Mouse (Mus musculus): ENCODE measurements around the gene Poln. TPM values are rescaled to one million over a fixed set of nuclear protein-coding genes. Genes with fewer than 3 reads are reported as not detected.

The Poln gene
- polyA plus RNA-seq, 1 experiment from 2014 or later: 0.45 TPM

DNA sequence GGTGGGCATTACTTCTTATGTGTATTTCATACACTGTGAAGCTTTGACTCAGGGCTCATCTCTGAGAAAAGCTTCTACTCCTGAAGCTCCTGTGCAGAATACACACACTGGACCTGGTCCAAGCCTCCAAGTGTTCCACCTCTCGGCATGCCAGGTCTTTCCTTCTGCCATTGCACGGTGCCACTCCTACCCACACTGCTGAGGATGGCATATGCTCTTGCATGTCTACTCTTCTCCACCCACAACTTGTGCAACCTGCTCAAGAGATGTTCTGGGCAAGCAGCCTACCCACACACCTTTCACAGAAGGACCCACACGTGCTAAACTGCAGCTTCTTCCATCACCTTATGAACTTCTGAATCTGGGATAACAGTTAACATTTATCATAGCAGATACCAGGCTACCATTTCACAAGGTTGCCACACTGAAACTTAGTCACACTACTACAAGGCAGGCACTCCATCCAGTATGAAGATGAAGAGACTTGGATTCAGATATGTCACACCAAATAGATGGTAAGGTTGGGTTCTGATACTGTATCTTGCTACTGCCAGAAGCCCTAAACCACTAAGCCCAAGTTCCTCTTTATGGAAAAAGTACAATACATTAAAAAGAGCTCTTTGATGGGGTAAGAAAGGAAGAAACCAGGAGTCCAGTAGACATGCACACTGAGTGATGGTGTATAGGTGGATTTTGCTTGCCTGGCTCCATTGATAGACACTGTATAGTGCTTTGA is 50.0 kb downstream of the Poln start:
- 77% methylated on average over 3 of the region's 3 CpGs for WGBS

DNA sequence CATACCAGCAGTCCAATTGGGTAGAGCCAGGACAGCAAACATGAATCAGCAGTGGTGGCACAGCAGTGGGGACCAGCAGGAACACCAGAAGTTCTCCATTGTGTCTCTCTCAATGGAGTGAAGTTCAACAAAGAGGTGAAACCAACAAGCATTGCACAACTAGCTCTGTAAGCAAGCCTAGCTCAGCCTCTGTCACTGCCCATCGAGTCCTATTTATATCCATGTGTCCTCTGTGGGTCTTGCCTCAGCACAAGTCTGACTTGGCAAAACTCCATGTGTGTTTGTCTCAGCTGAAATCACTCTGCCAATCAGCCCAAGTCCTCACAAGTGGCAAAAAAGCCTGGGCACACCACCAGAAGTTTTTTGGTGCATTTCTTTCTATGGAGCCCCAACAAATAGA is 63.6 kb downstream of the Poln start:
- 51% methylated on average over 1 of the region's 1 CpGs for WGBS
- no peak for ATAC-seq (replicated peaks; ENCODE audit: insufficient number of reproducible peaks, insufficient read depth, low FRiP score, low read depth)
- peaks cover 3% of the 10 kb centered on the region; the same call in 1 of the 2 replicates for H3K4me1 ChIP-seq (replicated peaks)
- no peak overlapping the region for H3K27ac ChIP-seq
- H3K4me2 ChIP-seq: no peak overlapping the region
- no peak overlapping the region for H3K9ac ChIP-seq
- H3K27me3 ChIP-seq: no peaks in the 10 kb centered on the region
- no peaks in the 10 kb centered on the region for H3K9me3 ChIP-seq (replicated peaks)
- no peaks in the 10 kb centered on the region for H3K36me3 ChIP-seq
- no peak overlapping the region for H3K4me3 ChIP-seq

More for the DNA sequence above, 50.0 kb downstream of the Poln start:
- Histone ChIP-seq H3K9ac (no peak overlapping the region), H3K4me1 (replicated peaks) (no peaks in the 10 kb centered on the region), H3K27me3 (peaks cover 6% of the 10 kb centered on the region; the same call in 1 of the 2 replicates), H3K27ac (no peak overlapping the region), H3K4me3 (no peak overlapping the region), H3K36me3 (no peaks in the 10 kb centered on the region), H3K9me3 (replicated peaks) (no peaks in the 10 kb centered on the region), H3K4me2 (no peak overlapping the region)
- no peak for ATAC-seq (replicated peaks; ENCODE audit: insufficient number of reproducible peaks, insufficient read depth, low FRiP score, low read depth)

DNA sequence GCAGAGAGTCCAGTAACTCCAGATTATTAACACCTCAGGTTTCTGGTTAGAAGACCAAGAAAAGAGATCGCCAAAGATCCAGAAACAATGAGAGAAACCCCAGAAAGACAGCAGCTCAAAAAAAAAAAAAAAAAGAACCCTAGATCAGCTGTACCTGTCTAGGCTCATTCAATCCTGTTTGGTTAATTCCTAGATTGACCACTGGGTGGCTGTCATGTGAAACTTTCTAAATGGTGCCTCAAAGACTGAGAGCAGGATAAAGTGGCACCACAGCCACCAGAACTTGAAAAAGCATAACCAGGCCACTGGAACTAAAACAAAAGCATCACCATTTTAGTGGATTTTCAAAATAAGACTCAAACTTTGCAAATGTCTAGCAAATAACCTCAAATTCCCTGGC is 71.9 kb downstream of the Poln start:
- no peaks in the 10 kb centered on the region for H3K36me3 ChIP-seq
- no peaks in the 10 kb centered on the region for H3K4me1 ChIP-seq (replicated peaks)
- no peak overlapping the region for H3K4me2 ChIP-seq
- no peak overlapping the region for H3K4me3 ChIP-seq
- H3K27me3 ChIP-seq: peaks cover 7% of the 10 kb centered on the region
- H3K9me3 ChIP-seq (replicated peaks): no peaks in the 10 kb centered on the region
- no peak for ATAC-seq (replicated peaks; ENCODE audit: insufficient number of reproducible peaks, insufficient read depth, low FRiP score, low read depth)
- 5% methylated on average over 1 of the region's 1 CpGs for WGBS
- H3K27ac ChIP-seq: no peak overlapping the region
- H3K9ac ChIP-seq: no peak overlapping the region

DNA sequence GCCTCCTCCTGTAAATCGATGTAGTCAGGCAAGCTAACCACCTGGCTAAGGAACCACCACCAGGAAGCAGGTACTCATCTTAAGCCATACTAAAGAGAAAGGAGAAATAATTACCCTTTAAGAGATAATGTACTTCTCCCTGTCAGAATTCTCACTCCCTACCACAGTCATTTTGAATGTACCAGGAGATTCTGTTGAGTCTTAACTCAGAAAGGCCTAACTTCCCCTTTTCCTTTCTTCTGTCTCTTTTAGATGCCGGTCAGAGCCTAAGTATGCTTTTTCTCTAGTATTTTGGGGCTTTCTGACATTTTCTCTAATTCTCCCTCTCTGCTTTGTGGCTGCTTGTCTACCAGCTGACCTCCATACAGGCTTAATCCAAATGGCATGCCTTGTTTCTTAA is 76.2 kb downstream of the Poln start:
- H3K27ac ChIP-seq: no peak overlapping the region
- H3K4me2 ChIP-seq: no peak overlapping the region
- no peak for ATAC-seq (replicated peaks; ENCODE audit: insufficient number of reproducible peaks, insufficient read depth, low FRiP score, low read depth)
- H3K9ac ChIP-seq: no peak overlapping the region
- no peaks in the 10 kb centered on the region for H3K4me1 ChIP-seq (replicated peaks)
- no peaks in the 10 kb centered on the region for H3K36me3 ChIP-seq
- WGBS: 76% methylated on average over 2 of the region's 2 CpGs
- no peak overlapping the region for H3K4me3 ChIP-seq
- H3K27me3 ChIP-seq: peaks cover 7% of the 10 kb centered on the region
- no peaks in the 10 kb centered on the region for H3K9me3 ChIP-seq (replicated peaks)

DNA sequence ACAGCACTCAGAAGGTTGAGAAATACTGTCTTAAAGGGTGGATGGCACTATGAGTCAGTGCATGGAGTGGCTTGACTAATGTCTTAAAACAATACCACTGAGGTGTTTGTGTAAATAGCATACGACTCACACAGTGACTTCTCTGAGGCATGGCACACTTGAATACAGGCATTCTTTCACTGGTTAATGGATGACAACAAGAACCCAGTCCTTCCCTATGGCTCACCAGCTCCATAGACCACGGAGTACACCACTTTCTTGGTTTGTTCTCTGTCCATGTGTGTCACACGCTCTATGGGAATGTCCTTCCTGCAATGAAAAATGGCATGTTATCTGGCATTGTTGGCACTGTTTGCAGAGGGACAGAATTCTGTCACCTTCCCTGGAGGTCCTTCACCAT is 136.7 kb downstream of the Poln start:
- no peak overlapping the region for H3K27ac ChIP-seq
- H3K4me1 ChIP-seq (replicated peaks): no peaks in the 10 kb centered on the region
- H3K9me3 ChIP-seq (replicated peaks): no peaks in the 10 kb centered on the region
- H3K27me3 ChIP-seq: no peaks in the 10 kb centered on the region
- no peak overlapping the region for H3K9ac ChIP-seq
- no peaks in the 10 kb centered on the region for H3K36me3 ChIP-seq
- ATAC-seq (replicated peaks; ENCODE audit: insufficient number of reproducible peaks, insufficient read depth, low FRiP score, low read depth): no peak
- no peak overlapping the region for H3K4me3 ChIP-seq
- no peak overlapping the region for H3K4me2 ChIP-seq
- 62% methylated on average over 3 of the region's 3 CpGs for WGBS

DNA sequence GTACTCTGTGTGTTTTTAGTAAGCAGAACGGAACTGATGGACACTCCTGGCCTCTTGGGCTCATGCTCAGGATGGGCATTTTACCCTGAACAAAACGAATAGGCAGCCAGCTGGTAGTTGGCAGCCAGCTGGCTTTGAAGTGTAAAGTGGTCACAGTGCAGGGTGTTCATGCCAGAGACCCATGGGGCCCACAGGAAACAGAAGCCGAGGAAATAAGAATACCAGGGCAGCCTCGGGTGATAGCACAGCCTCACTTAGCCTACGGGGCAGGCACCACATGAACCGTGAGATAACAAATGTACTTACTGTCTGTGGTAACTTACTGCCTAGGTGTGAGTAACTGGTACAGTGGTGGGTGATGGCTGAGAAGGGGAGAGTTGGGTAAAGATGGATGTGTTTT is 138.2 kb downstream of the Poln start:
- Histone ChIP-seq H3K4me3 (no peak overlapping the region), H3K36me3 (no peaks in the 10 kb centered on the region), H3K9me3 (replicated peaks) (no peaks in the 10 kb centered on the region), H3K27ac (no peak overlapping the region), H3K4me1 (replicated peaks) (no peaks in the 10 kb centered on the region), H3K27me3 (no peaks in the 10 kb centered on the region), H3K4me2 (no peak overlapping the region), H3K9ac (no peak overlapping the region)
- WGBS: 45% methylated on average over 6 of the region's 6 CpGs
- no peak for ATAC-seq (replicated peaks; ENCODE audit: insufficient number of reproducible peaks, insufficient read depth, low FRiP score, low read depth)

DNA sequence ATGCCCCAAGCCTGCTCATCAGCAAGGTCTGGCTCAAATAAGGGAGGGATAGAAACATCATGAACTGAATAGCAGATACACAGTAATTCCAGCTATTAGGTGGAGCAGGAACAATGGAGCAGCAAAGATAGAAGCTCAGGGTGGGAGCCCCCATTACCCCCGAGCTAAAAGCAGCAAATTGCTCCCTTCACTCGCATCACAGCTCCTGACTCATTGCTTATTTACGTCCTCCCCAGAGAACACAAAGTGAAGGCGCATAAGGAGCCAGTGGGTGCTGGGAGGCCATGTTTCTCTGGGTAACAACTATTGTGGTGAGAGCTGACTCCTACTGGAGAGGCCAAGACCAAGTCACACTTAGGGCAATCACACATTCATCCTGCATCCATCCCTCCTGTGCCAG is 139.1 kb downstream of the Poln start:
- H3K9me3 ChIP-seq (replicated peaks): no peaks in the 10 kb centered on the region
- WGBS: 73% methylated on average over 4 of the region's 4 CpGs

DNA sequence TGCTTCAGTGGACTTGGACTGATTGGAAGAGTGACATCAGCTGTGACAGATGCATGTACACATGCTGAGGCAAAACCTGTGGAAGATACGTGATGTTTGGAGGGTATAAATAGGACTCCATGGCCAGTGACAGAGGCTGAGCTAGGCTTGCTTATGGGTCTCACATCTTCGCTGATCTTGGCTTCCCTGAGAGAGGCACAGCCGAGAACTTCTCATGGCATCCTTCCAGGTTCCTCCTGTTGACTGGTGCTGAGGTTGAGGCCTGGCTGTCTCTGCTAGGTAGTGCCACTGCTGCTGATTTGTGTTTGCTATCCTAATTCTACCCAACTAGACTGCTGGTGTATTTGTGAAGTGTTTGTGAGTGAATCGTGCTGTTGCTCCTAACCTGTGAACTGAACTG is 150.3 kb downstream of the Poln start:
- Histone ChIP-seq H3K4me3 (no peak overlapping the region), H3K36me3 (no peaks in the 10 kb centered on the region), H3K27me3 (peaks cover 4% of the 10 kb centered on the region; the same call in 1 of the 2 replicates), H3K27ac (no peak overlapping the region), H3K9ac (no peak overlapping the region), H3K4me1 (replicated peaks) (no peaks in the 10 kb centered on the region), H3K9me3 (replicated peaks) (no peaks in the 10 kb centered on the region), H3K4me2 (no peak overlapping the region)
- no peak for ATAC-seq (replicated peaks; ENCODE audit: insufficient number of reproducible peaks, insufficient read depth, low FRiP score, low read depth)
- WGBS: 62% methylated on average over 4 of the region's 4 CpGs

More for the DNA sequence above, 139.1 kb downstream of the Poln start:
- Histone ChIP-seq H3K4me3 (no peak overlapping the region), H3K27me3 (no peaks in the 10 kb centered on the region), H3K4me1 (replicated peaks) (no peaks in the 10 kb centered on the region), H3K4me2 (no peak overlapping the region), H3K27ac (no peak overlapping the region), H3K36me3 (no peaks in the 10 kb centered on the region), H3K9ac (no peak overlapping the region)
- no peak for ATAC-seq (replicated peaks; ENCODE audit: insufficient number of reproducible peaks, insufficient read depth, low FRiP score, low read depth)

DNA sequence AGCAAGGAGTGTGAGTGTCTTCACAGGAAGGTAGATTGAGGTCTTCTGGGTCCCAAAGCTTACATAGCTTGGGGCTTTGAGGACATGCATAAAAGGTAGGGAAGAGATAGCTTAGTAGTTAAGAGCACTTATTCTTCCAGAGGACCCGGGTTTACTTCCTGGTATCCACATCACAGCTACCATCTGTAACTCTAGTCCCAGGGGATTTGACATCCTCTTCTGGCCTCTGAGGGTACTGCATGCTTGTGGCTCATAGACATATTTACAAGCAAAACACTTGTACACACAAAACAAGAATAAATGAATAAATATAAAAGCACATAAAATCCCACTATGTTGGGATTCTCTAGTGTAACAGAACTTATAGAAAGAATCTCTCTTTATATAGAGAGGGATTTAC is 154.6 kb downstream of the Poln start:
- Histone ChIP-seq H3K4me1 (replicated peaks) (no peaks in the 10 kb centered on the region), H3K36me3 (no peaks in the 10 kb centered on the region), H3K9me3 (replicated peaks) (no peaks in the 10 kb centered on the region), H3K27ac (no peak overlapping the region), H3K4me2 (no peak overlapping the region), H3K4me3 (no peak overlapping the region), H3K9ac (no peak overlapping the region), H3K27me3 (peaks cover 6% of the 10 kb centered on the region; the same call in 1 of the 2 replicates)
- WGBS: 69% methylated on average over 1 of the region's 1 CpGs
- no peak for ATAC-seq (replicated peaks; ENCODE audit: insufficient number of reproducible peaks, insufficient read depth, low FRiP score, low read depth)

DNA sequence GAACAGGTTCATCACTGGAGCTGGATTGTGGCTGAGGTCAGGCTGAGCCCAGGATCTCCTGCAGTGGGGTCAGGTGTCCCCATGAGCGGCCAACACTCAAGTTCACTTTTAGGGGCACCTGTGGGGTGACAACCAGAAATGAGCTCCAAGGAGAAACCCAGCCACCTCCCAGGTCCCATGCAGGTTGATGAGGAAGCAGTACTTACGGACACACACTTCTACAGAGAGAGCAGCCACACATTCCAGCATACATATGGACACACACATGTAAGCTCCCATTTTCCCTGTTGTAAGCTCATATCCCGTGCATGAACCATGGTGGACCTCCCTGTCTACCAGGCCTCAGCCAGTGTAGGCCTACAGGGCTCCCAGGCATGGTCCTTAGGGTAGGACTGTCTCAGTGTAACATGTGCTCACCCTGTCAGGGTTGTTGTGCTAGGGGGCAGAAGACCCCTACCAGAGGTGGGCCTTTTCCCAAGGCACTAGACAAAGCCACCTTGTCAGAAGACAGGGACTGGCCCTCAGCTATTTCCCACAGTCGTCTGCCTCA is 161.8 kb downstream of the Poln start:
- ATAC-seq (replicated peaks; ENCODE audit: insufficient number of reproducible peaks, insufficient read depth, low FRiP score, low read depth): no peak
- WGBS: 78% methylated on average over 4 of the region's 4 CpGs
- Histone ChIP-seq H3K4me1 (replicated peaks) (no peaks in the 10 kb centered on the region), H3K4me2 (no peak overlapping the region), H3K36me3 (no peaks in the 10 kb centered on the region), H3K27ac (no peak overlapping the region), H3K27me3 (0 out of 2 replicates have a peak, but pooled peaks cover 5% of the 10 kb centered on the region), H3K9ac (no peak overlapping the region), H3K9me3 (replicated peaks) (no peaks in the 10 kb centered on the region), H3K4me3 (no peak overlapping the region)

DNA sequence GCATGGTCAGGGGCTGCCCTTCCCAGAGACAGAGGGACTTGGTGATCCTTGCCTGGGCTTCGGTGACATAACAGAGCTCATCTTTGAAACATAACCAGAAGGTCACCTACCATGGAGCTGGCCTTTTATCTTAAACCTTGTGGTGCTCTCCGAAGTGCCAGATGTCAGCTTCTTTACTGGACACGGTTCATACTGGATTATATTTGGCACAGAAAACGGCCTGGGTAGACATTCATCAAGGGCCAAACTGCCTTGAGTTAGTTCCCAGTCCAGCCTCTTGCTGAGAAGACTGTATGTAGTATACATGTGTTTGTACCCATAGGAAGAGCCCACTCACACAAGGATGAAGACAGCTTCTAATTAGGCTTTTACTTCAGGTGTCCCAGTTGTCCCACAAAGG is 162.4 kb downstream of the Poln start:
- ATAC-seq (replicated peaks; ENCODE audit: insufficient number of reproducible peaks, insufficient read depth, low FRiP score, low read depth): no peak
- 59% methylated on average over 4 of the region's 4 CpGs for WGBS
- no peaks in the 10 kb centered on the region for H3K36me3 ChIP-seq

DNA sequence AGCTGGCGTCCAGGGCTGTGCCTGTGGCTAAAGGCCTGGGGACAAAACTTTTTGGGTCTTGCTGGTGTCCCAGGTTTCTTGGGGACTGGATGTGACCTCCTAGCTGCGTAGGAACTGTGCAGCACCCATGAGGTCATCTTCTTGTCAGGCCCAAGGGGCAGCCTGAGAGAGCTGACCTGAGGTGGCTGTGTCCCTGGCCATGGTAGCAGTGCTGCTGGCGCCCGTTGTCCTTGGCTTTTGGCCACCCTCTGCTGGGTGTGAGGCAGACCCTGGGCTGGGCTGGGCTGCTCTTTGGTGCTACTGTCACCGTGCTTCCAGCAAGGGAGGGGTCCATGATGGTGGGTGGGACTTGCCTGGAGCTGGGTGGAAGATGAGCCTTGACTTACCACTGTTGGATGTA is 164.6 kb downstream of the Poln start:
- Histone ChIP-seq H3K27me3 (peaks cover 13% of the 10 kb centered on the region), H3K4me3 (no peak overlapping the region), H3K9ac (no peak overlapping the region), H3K4me1 (replicated peaks) (no peaks in the 10 kb centered on the region), H3K27ac (no peak overlapping the region), H3K9me3 (replicated peaks) (no peaks in the 10 kb centered on the region), H3K36me3 (no peaks in the 10 kb centered on the region), H3K4me2 (no peak overlapping the region)
- 81% methylated on average over 5 of the region's 5 CpGs for WGBS
- ATAC-seq (replicated peaks; ENCODE audit: insufficient number of reproducible peaks, insufficient read depth, low FRiP score, low read depth): no peak

More for the DNA sequence above, 162.4 kb downstream of the Poln start:
- Histone ChIP-seq H3K27me3 (0 out of 2 replicates have a peak, but pooled peaks cover 5% of the 10 kb centered on the region), H3K27ac (no peak overlapping the region), H3K9ac (no peak overlapping the region), H3K4me3 (no peak overlapping the region), H3K9me3 (replicated peaks) (no peaks in the 10 kb centered on the region), H3K4me2 (no peak overlapping the region), H3K4me1 (replicated peaks) (no peaks in the 10 kb centered on the region)

Measured in heart, embryonic 15.5 days (tissue).